Mouse (Mus musculus) mouse embryonic stem cell (cell line): Measurements from ENCODE around the gene Ikzf2.

Experiments
- in situ Hi-C, 2 experiments: fragments of 300-500 bp; cut with MboI; formaldehyde crosslinking; loops; 1 replicate in 1 of 2; 3 replicates in 1 of 2; pipeline ENCODE4 v1.14.3; 2019 to 2020; ENCODE audit warnings: low sequenced_read_pairs in 2 of 2, low pct_unique_long_range_greater_than_20kb in 1 of 2, mixed read lengths in 1 of 2; ENCODE audit not compliant: unreplicated experiment in 1 of 2

Ikzf2 gene

DNA sequence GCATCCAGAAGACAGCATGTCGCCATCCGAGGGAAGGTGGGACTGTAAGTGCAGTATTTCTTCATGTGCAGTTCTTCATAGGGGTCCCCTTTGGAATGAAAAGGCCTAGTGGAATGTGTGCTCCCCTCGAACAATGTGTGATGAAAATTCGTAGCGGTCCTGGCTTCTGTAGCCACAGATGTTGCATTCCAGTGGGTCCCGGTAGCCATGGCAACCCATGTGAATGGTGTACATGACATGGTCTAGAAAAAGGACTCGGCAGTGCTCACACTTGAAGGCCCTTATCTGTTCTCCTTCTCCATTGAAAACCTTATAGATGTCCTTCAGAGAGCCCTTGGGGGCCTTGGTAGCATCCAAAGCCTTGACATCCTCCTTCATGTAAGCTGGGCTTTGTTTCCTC, 148.4 kb downstream of the Ikzf2 start:
- in situ Hi-C loops: no loop called here

DNA sequence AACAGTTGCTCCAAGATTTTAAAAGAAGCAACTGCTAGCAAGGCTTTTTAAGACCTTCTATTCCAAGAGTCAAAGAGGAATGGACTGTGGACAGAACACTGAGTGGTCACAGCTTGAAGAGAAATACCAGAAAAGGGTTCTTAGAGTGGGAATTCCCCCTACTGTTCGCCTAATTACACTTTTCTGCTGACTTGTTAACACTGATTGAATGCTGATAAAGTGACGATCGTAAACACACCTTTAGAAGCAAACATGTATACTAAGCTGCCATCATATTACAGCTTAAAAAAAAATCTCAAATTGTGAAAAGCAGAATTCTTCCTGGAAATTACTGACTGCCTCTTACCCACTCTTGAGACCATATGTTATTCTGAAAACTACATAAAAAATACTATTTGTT, 149.4 kb downstream of the Ikzf2 start:
- in situ Hi-C loops: no loop called here

DNA sequence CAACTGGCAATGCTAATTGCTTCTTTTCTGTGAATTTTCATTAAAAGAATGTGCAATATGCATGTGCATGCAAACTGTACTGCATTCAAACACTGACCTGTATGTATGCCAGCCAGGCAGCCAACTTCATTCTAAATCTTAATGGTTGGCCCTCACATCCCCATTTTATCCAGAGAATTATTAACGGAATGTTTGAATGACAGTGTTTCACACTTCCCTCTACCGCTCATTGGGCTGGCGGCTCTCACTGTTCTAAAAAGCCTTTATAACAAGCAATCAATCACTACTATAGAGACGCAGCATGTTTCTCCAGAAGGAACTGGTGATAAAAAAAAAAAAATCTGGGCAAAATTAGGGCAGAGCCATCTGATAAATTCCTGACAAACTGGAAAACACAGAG, 151.5 kb downstream of the Ikzf2 start:
- in situ Hi-C loops: no loop called here

DNA sequence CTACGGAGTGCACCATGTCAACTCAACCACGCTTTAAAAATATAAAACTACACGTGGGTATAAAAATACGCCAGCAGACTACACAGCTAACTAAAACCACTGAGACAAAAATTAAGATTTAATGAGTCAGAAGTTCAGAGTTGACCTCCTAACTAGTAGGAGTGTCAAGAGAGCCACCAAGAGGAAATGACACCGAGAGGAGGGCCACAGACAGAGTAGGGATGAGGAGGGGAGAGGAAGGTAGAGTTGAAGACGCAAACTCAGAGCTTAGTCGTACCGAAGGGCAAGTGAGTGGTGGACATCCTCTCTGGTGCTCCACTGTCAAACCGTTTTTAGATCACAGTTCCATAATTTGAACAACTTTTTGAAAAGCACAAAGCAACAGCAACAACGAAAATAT, 154.0 kb downstream of the Ikzf2 start:
- in situ Hi-C loops: no loop called here

DNA sequence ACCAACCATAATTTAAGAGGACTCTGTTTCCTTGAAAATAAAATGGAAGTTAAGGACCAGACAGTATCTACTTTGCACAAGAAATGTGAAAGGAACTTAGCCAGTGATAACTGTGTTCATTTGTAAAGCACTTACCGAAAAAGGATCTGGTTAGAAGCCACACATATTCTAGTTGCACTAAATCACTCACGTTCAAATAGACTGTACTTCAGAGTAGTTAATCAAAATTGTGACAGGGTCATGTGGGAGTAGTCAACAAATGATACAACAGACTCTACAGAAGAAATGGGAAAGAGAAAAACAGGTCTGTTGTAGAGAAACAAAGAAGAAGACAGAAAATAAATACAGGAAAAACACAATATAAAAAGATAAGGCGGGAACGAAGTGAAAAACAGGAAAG, 158.3 kb downstream of the Ikzf2 start:
- in situ Hi-C loops: no loop called here

DNA sequence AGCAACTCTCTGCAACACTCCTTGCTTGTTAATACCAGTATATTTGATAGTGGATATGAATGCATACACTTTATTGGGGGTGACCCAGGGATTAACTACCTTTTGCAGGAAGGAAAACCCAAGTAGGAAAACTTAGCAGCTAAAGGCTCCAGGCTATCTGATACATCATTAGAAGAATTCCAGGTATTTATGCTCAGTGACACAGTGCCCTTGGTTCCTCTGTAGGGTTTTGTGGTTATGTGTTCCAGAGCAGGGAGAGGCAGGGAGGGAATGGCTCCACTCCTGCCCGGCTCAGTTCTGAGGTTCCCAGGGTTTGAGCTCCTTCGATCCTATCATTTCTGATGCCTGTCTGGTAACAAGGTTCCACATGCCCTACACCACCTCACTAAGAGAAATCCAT, 165.4 kb downstream of the Ikzf2 start:
- in situ Hi-C loops: no loop called here

DNA sequence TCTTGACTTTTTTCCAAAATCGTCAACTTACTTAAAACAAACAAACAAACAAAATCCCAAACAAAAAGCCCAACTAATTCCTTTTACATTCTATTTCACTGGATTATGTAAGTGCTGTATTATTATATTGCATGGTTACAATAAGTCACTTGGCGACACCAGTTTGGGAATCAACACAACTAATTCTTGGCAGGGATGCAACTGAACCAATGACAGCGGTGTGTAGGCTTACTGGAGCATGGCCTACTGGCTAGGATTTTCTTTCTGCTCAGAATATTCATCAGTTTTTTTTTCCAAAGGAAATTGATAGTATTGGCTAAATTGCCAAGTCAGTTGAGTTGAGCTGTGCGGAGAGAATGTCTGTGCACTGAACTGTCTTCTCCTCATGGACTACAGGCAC, 167.7 kb downstream of the Ikzf2 start:
- in situ Hi-C loops: no loop called here

DNA sequence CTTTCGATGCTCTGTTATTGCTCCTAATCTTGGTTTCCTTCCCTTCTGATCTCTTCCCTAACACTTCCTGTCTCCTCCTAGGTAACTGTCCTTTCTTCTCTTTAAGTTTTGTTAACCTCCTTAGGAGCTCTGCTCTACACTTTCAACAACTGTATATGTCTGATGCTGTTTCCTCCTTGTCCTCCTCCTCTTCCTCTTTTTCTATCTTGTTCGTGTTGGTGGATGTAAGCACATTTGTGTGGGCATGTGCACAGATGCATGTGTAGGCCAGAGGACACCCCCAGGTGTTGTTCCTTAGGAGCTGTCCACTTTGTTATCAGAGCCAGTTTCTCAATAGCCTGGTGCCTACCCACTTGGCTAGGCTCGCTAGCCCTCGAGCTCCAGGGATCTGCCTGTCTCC, 169.0 kb downstream of the Ikzf2 start:
- in situ Hi-C loops: no loop called here

DNA sequence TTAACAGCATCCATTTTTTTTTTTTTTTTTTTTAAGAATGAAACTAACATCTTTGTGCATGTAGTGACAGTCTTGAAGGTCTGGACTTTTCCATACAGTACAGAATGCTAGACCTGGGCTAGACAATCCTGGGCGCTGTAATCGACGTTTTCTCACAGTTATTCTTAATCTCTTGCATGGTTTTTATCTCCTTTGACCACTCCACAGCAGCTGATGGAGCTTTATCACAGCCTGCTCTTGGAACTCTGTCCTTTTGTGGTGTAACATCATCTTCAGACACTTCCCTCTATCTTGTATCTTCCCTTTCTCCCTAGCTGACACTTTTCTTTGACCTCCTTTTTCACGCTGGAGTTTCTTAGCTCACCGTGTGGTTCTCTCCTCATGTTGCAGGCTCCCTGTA, 170.9 kb downstream of the Ikzf2 start:
- in situ Hi-C loops: no loop called here

DNA sequence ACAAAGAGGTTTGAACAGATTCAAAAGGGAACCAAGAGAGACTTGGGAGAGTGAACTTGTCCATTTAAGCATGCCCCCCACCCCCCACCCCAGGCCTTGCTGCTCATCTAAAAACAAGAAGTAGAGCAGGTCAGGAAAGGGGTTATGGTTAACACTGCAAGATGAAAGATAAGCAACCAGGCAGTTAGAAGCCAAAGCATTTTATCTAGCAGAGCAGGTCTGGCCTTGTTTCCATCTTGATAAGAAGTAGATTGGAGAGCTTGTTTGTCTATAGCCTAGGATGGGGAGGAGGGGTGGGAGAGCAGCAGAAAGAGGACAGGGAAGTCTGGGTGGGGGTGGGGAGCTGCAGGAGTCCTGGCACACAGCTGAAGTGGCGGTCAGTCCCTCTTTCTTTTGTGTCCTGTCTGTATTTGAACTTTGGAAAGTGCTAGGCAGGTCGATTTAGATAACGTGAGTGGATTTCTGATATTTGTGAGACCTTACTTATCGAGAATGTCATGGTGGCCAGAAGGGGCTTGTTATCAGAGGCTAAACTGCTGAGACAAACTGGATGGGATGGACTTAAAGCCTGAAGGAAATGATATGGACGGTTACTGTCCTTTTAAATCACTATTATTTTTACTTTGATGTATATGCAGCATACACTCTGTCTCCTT, 173.3 kb downstream of the Ikzf2 start:
- in situ Hi-C loops: no loop called here

DNA sequence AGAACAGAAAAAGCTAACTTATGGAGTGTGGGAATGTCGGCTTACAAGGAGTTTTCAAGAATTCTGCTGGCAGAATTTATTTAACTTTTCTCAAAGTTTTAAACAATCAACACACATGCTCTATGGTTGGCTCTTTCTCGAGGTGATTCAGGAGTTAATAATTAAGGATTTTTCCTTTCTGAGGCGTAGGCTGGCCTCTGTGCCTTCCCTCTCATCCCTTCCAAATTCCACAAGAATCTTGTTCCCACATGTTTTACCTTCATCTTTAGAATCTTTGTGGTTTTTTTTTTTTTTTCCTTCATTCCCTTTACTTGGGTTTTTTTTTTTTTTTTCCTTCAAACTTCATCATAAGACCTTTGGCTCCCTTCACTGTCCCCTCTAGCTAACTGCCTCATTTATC, 178.8 kb downstream of the Ikzf2 start:
- in situ Hi-C loops: no loop called here

DNA sequence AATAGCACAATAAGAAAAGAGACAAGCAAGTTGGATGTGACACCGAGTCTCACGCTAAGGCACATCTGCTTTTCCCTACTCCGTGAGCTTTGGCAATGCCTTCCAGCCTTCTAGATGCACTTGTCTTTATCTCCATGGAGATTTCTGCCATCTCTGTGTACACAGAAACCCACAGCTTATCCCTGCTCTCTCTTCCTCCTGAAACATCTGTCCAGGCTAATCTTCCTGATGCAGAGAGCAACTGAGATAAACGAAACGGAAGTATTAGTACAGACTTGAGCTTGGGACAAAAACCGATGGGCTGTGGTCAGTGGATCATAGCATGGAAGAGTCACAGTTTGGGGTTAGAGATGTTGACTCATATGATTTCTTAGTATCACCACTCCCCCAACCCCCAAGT, 179.5 kb downstream of the Ikzf2 start:
- in situ Hi-C loops: no loop called here

DNA sequence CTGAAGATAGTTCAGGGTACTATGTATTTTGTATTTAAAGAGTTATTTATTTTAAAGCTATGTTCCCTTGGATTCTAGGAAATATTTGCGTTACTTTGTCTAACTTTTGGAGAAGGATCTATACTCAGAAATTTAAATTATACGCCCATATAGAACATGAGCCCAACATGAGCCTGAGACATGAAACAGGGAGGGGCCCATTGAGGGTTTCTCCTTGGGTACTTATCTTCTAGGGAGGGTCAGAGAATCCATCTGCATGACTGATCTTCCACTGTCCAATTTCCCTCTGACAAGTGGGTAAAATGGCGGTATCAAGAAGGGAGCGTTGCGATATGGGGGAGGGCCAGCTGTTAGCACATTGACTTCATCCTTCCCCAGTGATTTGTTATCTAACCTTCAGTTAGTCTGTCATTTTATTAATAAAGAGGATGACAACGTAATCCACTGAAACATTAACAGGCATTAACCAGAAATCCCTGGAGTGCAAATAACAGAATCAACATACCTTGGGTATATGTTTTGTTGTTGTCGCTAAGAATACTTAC, 180.4 kb downstream of the Ikzf2 start:
- in situ Hi-C loops: no loop called here

DNA sequence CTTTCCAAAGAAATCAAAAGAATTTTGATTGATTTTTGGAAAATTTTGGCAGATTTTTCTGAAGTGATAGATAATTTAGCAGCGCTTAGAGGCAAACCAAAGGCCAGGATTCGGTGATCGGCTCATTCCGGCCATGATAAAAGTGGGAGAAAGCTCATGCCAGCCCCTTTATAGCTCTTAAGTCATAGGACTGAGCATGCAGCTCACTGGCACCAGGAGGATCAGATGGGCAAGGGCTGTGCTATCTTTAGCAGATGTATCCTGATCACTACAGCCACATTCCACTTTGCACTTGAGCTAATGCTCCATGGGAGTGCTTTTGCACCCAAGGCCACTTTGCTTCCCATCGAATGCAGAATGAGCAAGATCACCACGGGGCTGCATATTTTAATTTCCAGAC, 181.0 kb downstream of the Ikzf2 start:
- in situ Hi-C loops: no loop called here

DNA sequence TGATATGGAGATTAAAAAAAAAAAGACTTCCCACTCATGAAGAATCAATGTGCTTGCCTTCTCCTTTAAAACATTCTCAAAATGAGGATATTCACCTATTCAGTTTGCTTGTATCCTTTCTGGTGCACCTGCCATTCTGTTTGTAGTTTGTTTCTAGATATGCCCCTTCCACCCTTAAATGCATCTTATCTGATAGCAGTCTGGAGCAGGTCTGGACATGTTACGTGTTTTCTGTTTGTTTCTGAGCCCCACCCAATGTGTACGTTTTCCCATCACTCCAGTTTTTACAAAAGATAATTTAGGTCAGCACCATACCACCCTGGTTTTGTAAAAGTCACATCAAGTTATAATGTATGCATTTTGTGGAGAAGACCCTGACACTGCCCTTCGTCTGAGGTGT, 186.7 kb downstream of the Ikzf2 start:
- in situ Hi-C loops: no loop called here

DNA sequence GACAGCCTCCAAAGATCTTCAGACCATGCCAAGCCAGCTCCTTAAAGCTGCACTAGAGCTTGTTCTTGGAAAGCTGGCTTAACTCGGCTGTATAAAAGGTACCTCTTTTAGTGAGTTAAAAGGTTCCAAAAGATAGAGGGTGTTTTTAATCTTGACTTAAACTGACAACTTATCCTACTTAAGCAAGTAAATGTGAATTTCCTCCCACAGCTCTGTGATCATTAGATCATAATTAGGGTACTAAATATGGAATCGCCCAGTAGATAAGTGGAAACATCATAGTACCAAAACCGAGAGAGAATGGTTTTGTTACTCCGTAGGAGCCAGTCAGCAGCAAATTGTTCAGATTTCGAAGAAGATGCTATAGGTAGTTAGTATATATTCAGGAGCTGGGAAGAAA, 187.4 kb downstream of the Ikzf2 start:
- in situ Hi-C loops: no loop called here

DNA sequence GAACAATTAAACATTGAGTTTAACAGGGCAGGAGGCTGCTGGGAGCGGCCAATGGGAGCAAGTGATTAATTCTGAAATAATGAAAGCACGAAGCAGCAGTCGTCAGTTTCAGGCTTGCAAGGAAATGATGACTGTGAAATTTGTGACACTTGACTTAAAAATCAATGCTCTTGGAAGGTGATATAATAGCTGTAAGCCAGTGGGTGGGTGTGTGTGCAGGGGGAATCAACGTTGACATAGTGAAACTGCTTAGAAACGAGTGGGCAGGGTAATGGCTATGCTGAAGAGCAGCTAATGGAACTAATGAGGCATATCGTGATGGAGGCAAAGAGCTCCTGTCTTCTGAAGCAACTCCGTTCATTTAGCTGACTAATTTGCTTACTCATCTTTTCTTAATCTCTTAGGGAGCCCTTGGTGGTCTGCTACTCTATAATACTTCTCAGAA, 188.2 kb downstream of the Ikzf2 start:
- in situ Hi-C loops: no loop called here

DNA sequence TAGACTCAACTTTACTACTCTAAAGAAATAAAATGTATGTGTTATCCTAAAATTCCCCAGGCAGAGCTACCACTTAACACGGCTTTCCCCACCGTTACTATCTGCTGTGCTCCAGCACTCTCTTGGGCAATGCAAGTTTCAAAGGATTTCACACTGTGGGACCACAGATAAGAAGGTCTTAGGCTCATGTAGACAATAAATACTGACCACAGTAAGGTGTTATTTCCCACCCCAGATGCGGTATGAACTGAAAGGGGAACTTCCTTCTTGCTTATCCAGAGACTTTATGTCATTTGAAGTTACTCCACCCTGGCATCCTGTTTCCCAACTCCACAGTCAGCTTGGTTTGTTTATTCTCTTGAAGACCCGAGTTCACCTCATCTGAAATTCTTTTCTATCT, 191.0 kb downstream of the Ikzf2 start:
- in situ Hi-C loops: no loop called here

DNA sequence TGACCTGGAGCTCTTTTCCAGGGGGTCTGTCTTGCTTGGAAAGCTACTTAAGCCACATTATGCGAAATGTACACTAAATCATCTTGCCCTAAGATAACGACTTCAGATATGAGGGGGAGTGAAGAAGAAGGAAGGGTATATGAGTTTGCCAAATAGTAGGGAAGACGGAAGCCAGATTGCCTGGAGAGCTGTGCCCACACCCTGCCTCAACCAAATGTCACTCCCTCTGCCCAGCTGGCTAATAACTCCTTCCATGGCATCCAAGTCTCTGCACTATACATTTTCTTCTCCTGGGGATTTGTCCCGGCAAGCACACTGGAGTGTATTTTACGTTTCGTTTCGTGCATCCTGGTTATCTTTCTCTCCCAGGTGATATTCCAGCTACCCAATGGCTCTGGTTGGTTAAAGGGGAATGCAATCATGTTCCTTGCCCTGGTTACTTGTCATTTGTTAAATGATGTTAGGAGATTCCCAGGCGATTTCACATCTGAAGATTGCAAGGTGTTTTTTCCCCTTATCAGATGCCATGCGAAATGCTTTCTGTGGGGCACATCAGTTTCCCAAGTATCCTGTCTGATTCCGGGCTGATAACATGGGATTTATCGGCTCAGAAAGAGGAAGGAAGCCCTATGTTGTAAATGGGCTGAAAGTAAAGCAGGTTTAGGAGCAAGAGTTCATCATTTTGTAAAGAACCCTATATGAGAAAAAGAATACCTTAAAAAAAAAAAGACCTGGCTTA, 193.6 kb downstream of the Ikzf2 start:
- in situ Hi-C loops: no loop called here

DNA sequence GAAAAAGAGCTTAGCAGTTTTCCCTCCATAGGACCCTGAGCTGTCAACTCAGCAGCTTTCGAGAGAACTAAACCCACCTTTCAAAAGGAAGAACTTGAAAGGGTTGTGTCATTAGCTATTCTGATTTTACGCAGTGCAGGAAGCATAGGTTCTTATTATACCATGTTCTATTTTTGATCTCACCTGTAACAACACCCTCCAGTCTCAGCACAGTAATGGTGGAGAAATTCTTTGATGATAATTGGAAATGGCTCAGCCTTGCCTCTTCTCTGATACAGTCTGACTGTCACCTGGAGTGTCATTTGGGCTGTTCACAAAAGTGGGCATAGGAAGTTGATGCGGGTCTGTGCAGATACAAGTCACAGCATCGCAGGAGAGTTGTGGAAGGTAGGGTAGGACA, 195.0 kb downstream of the Ikzf2 start:
- in situ Hi-C loops: no loop called here
